Mouse (Mus musculus) gastrocnemius, postnatal 14 days (tissue): ENCODE measurements at regions not wholly inside any gene's neighbourhood (a gene's known extent, or its start where the extent isn't known, plus 50 kb on each side); places are given as distances from the start of the nearest gene placed in this dataset.

Source experiments
- DNase-seq: peaks from one replicate; pipeline ENCODE4 v3.0.0; 2021; ENCODE audit warnings: mixed read lengths
- intact Hi-C: fragments of 180-260 bp; cut with DNase I; formaldehyde crosslinking; loops from one replicate; pipeline ENCODE4 v1.15.1; 2025; ENCODE audit warnings: low total_unique reads

DNA sequence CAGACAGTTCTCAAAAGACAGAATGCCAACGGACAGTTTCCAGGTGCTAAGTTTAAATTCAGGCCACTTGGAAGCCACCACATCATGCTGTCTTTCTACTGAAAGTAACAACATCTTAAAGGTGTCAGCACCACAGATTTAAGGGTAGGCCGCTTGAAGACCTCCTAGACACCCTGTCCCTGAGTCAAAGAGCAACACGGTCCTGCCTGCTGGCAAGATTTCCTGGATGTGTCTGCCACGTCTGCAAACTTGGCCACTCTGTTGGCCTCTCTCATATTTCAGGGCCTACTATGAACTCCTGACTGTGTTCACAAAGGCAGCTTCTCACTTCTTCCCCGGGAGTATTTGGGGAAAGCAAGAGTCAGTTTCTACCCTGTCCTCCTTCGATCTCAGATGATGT lies 194.7 kb upstream of the Esrrg start:
- intact Hi-C loops = no loop called here
- no peak for DNase-seq

DNA sequence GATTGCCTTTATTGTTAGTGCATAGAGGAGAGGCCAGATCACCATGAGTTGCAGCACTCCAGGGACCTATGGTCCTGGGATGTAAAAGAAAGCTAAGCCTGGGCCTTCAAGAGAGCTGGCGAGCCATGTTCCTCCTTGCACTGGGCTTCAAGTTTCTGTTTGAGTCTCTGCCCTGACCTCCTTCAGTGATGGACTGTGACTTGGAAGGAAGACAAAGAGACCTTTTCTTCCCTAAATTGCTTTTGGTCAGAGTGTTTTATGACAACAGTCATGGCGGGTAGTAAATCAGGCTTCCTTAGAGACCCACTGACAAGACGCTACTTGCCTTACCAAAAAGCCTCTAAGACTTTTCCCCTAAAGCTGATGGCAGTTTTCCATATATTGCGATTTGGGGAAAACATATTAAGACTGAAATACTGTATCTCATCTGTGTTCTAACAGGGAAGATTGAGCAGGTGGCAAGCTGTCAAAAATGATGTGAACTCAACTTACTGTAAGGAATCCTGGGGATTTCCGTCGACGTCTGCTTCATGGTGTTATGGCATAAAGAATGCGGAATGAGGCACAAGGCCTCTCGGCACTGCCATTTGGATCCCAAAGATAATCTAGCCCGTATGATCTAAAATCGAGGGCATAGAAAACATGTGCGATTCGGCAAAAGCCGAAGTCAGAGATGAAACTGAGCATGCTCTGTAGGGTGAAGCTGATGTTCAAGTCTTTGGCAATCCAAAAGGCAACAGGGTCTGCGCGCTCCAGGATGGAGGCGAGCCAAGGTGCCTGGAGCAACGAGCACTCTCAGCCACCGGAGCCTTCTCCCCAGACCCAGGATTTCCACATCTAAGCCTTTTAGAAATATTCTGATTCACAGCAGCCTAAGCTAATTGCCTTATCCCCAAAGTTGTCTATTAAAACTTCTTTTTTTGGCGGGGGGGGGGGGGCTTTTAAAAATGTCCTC lies 190.1 kb upstream of the Esrrg start:
- DNase-seq = no peak
- intact Hi-C loops = no loop called here

DNA sequence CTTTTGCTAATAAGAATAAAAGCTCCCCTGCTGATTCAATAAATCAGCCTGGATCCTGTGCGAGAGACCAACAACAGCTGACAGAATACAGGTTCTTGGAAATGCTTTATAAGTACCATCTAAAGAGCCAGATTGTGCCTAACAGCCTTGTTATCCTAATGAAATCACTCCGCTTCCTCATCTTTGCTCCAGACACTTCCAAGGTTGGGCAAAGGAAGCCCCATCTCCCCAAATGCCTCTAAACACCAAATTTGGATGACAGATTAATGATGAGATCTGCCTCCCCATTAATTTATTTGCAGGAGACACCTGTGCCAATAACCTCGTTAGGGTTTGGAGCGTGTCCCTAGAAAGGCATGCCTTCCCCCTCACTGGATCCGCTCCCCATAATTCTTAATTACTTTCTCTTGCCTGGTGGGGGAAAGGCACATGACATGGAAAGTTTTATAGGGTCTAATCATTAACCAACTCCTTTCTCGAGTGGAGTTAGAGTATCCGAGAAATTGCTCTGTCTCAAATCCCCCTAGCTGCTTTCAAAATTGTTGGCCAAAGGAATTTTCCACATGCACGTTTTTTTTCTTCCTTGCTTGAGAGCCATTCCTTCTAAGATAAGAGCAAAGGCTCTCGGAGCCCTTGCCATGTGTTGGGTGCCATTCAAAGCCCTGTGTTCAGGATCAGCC lies 179.9 kb upstream of the Esrrg start:
- intact Hi-C loops = no loop called here
- DNase-seq = no peak

DNA sequence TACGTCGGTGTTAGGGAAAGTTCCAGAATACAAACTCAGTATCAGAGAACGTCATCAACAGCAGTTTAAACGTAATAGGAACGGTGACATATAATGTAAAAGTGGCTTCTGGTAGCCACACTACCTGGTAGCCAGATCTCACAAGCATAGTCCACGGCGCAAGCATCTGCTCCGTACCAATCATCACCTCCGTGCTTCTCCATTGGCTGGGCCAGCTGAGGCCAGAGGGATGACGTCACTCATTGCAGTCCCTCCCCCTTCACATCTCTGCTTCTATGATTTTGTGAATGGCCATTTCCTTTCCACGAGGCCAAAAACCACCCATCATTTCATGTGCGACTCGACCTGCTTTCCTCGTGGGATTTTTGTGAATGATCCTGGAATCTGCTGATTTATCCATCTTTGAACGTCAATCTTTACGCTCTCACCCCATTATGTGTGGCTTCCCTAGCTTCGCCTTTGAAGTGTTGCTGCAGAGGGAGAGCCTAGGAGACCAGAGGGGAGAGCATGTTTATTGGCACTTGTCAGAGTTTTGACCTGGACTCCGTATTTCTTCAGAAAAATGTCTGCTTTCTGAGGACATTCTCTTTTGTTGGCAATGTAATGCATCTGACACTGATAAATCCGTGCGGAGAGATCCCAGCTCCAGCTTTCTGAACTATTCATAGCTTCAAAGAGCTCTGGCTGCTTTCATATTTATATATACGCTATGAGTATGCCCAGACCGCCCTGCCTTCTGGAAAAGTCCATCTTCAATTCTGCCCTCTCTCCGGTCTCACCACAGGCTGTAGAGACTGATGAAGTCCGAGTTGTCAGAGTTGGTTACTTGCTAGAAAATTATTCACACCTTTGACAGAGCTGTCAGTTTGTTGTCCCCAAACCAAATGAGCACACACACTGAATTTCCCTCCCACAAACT lies 174.6 kb upstream of the Esrrg start:
- no peak for DNase-seq
- intact Hi-C loops = no loop called here

DNA sequence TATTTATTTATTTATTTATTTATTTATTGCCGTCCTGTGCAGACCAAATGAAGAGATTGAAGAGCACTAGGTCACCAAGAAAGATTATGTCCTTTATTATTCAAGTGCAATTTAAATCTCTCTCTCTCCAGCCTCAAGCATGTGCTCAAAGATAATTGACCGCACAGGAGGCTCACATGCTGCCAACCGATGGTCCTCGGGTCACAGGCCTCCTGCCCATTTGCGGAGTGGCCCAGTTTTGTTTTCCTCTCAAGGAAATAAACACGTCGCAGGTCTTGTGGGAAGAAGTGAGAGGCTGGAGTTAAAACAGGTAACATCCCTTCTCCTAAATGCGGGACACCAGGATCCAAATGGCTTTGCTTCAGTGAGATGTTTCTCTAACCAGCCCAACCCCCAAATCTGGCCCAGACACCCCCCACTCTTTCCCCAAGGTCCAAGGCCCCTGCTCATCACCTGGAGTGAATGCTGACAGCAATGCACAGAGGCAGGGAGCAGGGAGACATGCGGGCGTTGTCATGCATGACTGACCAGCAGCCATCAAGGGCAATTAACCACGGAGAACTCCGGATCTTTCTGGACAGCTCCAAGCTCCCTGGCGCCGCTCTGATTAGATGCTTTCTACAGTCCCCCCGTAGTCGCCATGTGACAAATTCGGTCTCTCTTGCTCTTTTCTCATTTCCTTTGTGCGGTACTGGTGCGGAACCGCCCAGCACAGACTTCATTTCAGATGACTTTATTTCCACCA lies 169.2 kb upstream of the Esrrg start:
- DNase-seq = no peak
- intact Hi-C loops = no loop called here

DNA sequence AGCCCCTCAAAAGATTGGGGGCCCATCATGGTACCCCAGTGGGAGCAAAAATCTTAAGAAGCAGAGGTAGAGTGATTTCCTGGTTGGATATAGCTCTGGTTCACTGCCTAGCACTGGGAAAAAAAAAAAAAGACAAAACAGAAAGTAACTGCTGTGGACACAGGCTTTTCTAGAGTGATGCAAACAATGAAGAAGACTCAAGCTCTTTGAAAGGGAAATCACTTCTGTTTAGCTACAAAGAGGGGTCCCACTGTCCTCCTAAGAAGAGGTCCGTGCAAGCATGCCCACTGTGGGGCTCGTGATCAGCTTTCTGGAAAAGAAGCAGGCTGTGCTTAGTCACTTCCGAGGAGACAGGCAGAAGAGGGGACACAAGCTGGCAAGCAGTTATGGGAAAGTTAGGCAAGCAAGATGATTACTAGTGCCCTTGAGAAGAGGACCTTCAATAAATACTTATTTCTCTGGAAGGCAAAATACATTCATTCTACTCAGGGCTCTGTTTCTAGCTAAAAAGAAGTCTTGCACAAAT lies 166.9 kb upstream of the Esrrg start:
- no peak for DNase-seq
- intact Hi-C loops = no loop called here

DNA sequence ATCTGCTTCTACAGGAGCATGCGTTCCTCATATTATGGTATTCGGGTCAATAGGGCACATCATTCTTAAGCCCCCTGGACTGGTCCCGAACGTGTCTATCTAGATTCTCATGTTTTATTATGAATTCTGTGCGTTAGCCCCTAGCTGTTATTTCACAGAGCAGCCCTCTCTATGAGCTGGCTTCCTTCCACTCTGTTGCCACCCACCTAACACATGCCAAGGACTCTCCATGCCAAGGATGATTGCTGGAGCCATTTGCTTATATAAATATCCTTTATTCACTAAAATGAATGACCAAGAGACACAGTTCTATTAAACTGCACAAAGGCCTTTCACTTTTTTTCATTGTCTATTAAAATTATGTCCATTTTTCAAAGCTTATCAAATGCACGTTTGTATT lies 162.1 kb upstream of the Esrrg start:
- no peak for DNase-seq
- intact Hi-C loops = no loop called here

DNA sequence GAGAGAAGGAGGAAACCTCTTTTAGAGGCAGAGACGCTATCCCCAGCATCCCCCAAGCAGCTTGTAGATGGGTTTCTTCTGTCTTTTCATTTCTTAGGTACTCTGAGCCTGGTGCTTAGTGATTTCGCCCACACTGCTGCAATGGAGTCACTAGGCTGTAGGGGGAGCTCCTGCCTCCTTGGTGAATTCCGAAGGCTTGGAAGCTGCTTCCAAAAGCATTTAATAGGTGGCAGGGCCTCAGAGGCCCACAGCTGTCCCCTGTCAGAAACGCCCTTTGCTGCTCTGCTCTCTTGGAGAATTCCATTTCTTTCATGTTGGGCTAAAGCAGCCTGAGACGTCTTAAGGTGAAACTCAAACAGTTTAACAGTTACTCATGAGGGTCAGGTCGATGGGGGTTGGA lies 160.4 kb upstream of the Esrrg start:
- intact Hi-C loops = no loop called here
- DNase-seq = peak; percentile 49

DNA sequence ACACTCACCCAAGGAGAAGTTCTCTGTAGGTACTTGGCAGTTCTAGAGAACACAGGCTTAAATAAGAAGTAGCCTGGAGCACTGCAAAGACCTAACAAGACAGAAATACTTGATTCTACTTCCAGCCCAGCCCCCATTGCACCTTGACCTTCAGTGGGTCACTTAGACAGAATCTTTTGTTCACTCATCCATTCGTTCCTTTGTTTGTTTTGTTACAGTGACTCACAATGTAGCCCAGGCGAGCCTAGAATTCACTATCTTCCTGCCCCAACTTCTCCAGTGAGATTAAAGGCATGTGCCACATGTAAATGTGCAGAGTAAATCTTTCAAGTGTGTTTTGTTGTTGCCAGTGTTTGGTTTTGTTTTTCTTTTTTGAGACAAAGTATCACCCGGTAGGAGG lies 158.5 kb upstream of the Esrrg start:
- DNase-seq = no peak
- intact Hi-C loops = loop anchor here (10.0 kb wide), 1 partner anchor 525 kb away; no protein-coding TSS in a partner anchor

DNA sequence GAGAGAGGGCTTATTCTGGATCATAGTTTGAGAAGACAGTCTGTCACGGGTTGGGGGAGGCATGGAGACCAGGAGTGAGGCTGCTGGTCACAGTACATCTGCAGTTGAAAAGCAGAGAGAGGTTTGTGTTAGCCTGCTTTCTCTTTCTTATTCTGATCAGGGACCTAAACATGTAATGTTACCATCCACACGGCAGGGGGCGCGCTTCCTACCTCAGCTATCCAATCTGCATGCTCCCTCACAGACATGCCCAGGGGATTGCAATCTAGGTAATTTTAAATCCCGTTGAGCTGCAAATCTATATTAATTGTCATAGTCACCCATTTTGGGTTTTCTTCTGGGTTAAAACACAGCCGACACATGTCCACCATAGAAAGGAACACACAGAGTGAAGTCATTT lies 156.4 kb upstream of the Esrrg start:
- intact Hi-C loops = loop anchor here (10.0 kb wide), 1 partner anchor 523 kb away; no protein-coding TSS in a partner anchor
- peak; percentile 13 for DNase-seq

DNA sequence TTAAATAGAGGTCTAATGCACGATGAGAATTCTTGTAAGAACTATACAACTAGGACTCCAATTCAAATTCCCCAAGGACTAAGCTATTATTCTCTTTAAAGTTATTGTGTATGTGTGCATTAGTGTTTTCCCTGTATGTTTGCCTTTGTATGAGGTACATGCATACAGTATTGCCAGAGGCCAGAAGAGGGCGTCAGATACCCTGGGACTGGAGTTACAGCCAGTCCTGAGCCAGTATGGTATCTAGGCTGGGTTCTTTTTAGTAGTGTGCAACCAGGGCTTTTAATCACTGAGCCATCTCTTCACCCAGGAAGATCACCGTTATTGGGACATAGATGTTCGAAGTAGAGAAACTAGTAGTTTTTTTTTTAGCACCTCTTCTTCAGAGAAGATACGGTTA lies 154.2 kb upstream of the Esrrg start:
- intact Hi-C loops = loop anchor here (10.0 kb wide), 1 partner anchor 520 kb away; no protein-coding TSS in a partner anchor
- DNase-seq = peak; percentile 7

DNA sequence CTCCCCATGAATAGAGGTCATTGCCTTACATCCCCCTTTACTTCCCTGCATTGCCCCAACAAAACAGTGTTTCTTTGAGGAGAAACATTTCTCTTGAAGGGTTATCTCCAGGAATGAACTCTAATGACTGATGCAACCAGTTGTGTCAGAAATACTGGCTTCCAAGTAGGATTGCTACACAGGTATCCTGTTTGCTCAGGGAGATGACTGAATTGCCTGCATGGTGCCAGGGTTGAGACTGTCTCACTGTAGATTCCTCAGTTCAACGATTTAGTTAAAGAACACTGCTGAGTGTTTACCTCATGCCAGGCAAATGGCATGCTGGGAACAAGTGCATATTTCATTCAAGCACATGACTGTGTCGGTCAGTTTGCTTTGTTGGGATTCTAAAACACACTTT lies 123.8 kb upstream of the Esrrg start:
- intact Hi-C loops = no loop called here
- no peak for DNase-seq

DNA sequence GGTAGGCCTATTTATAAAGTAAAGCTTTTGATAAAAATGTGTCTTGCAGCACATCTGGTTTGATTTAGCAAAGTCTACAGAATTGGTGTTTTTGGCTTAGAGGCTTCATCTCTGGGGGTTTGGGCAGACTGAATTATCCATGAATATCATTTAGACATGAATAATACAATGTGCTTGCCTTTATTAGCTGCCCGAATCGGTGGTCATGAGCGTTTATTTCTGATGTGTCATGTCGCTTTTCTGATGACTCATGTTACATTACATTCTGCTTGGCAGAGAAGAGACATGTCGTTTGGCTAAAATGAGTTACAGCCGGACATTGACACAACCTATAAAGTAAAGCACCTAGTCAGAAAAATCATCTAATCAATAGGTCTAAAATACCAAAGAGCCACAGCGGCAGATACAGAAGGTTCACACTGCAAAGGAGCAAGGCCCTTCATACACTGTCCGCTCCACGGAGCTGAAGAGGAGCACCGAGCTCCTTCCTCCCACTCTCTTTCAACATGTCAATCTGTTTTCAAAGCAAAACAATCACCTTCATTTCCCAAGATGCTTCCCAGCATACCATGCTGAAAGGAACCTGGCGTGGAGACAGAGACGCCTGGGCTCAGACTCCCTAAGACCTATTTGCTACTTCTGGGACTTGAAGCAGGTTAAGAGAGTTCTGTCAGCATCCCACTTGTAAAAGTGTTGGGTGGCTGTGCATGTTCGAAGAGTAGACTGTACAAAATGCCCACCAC lies 120.5 kb upstream of the Esrrg start:
- DNase-seq = no peak

DNA sequence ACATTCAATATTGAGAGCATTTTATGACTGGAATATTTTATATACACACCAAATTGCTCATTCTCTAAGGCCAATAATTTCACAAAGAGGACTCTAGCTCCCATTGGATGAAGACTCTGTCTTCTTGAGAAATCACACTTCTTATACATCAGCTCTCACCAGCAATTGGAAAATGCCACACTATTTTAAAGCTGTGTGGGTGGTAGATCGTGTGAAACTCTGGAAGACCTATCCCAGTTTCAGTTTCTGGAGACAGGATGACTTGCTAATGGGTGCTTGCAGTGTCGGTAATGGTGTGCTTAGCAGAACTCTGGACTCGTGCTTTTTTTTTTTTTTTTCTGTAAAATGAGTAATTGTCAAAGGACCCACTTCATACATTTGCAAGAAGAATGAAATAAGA lies 119.1 kb upstream of the Esrrg start:
- no peak for DNase-seq
- intact Hi-C loops = no loop called here

More for the DNA sequence above, 120.5 kb upstream of the Esrrg start:
- intact Hi-C loops = no loop called here

DNA sequence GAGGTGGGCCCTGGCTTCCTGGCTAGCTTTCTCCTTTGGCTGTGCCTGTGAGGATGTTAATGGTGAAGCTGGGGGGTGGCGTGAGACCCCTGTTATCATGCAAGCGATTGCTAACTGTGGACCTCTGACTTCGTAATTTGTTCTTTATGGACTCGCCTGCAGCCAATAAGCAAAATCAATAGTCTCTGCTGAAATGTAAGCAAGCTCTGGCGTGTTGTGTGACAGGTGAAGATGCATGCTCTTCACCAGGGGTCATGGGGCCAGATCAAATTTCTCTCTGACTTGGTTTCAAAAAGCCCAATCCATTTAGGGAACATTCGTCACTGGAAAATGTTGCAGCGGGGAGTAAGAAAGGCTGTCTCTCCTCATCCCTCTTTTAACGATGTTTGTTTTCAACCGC lies 103.2 kb upstream of the Esrrg start:
- intact Hi-C loops = no loop called here
- DNase-seq = no peak

DNA sequence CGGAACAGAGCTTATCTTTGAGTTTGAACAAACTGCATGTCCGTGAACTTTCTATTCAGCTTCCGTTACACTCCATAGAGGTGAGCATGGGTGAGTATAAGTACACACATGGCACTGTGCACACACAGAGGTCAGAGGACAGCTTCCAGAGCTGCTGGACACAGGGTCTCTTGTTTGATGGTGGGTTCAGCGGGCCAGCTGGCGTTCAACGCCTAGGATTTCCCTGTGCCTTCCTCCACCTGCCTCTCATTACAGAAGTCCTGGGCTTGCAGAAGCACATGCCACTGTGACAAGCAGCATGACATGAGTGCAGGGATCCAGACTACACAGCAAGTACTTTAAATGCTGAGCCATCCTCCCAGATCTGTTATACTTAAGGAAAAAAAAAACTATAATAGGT lies 101.4 kb upstream of the Esrrg start:
- intact Hi-C loops = no loop called here
- no peak for DNase-seq

DNA sequence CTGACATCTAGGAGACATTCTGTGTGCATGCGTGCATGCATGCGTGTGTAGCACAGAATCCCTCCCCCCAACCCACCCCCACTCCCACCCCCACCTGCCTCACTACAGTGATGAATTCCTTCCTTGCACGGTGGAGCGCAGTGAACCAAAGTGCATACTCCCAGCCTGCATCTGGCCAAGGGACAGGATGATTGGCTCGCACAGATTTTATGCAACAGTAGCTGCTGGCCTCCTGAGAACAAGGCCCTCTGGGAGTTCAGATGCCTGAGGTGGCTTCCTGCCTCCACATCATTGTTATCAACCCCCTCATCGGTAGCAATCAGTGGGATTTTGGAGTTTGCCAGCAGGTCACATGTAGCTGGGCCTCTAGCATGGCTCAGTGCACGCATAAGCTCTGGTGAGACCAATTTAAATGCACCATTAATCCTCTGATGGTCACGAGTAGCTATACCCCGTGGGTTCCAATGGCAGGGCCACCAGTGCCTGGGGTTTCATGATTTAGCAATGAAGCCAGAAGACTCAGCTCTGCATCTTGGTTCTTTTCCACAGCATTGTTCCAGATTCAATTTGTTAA lies 77.2 kb upstream of the Esrrg start:
- intact Hi-C loops = no loop called here
- DNase-seq = no peak

DNA sequence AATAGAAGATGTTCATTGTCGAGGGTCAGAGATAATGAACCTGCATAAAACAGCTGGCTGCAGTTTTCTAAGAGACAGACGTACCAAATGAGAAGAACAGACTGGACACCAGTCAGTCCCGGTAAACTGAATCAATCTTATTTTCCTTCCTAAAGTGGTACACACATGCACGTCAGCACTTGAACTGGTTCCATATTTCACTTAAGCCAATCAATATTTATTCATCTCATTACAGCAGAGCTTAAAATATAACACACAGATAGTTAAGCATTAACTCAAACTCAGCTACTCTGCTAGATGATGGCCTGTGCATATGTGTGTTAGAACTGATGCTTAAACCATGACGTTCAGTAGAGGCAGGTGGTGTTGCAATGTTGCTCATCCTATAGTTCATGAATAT lies 72.3 kb upstream of the Esrrg start:
- intact Hi-C loops = no loop called here
- DNase-seq = no peak
